Mouse (Mus musculus): Measurements from ENCODE around the gene Gpatch2.

The Gpatch2 gene

DNA sequence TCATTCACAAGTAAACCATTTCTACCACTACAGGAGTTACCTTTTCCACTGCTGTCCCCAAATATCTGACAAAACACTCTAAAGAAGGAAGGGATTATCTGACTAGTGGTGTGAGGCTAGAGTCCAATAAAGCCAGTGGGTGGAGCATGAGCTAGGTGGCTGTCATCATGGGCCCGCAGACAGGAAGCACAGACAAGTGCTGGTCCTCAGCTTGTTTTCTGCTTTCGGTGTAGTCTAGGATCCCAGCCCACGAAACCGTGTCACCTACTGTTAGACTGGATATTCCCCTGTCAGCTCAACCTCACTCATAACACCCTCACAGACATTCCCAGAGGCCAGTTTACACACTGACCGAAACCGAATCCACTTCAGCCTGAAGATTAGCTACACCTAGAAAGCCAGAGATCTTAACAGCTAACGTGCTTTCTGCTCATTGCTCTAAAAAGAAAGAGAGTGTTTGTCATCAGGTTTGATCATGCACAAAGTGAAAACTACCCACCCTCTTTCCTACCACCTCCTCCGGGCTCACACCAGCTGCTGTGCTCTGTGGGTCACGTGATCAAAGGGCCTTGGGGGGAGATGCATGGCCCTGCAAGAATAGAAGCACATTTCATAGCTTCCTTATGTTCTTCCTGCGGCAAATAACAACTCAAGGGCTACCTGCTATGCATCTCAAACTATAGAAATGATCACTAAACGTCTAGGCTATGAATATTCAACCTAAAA lies 161.8 kb downstream of the Gpatch2 start:
- no peak for DNase-seq

- DNase-seq = no peak
Measured at GRCm38 (mm10) chr1:187377865-187378524, 162.7 kb downstream of the Gpatch2 start.

DNA sequence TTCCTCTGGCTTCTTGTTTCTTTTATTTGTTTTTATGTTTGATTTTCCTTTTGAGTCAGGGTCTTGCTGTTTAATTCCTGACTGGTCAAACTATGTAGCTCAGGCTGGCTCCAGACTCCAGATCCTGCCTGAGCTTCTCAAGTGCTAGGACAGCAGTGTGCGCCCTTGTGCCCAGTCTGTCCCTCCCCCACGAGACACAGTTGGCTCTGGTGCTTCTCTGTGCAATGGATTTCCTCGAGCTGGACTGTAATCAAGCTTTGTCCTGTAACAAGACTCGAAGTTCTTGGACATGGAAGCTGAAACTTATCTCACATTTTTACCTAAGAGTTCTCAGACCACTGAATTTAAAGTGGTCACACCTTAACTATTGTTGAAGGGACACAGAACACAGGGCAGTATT lies 174.2 kb downstream of the Gpatch2 start:
- DNase-seq = no peak

GRCm38 (mm10) chr1:187400834-187401233 lies 185.5 kb downstream of the Gpatch2 start:
- no peak for DNase-seq
